Mouse (Mus musculus) embryonic facial prominence, embryonic 11.5 days (tissue): Measurements from ENCODE around the gene Spata31d1b. TPM values are rescaled to one million over a fixed set of nuclear protein-coding genes. Genes with fewer than 3 reads are reported as not detected.

ENCODE experiments used
- ATAC-seq: fragments of 200-750 bp; cut with Nextera tagmentation; replicated peaks from 2 replicates; pipeline ENCODE4 v1.8.0; 2017; ENCODE audit warnings: low read depth; ENCODE audit not compliant: insufficient number of reproducible peaks, low FRiP score, low TSS enrichment
- DNase-seq: peaks from one replicate; pipeline ENCODE4 v3.0.0-alpha.2; 2015; ENCODE audit warnings: low spot score
- H3K27ac ChIP-seq: fragments of 300-500 bp; sonication (generic); replicated peaks from 2 replicates; pipeline ENCODE4 v1.5.1; 2014; ENCODE audit warnings: mild to moderate bottlenecking, low read depth, low read length, control low read depth
- H3K27me3 ChIP-seq: fragments of 300-500 bp; sonication (generic); 2 replicates; pipeline ENCODE4 v1.6.1; 2014; ENCODE audit warnings: mild to moderate bottlenecking, low read length, moderate library complexity, mixed read lengths; ENCODE audit not compliant: control insufficient read depth, insufficient read depth
- H3K36me3 ChIP-seq: fragments of 300-500 bp; sonication (generic); replicated peaks from 2 replicates; pipeline ENCODE4 v1.6.1; 2014; ENCODE audit warnings: low read depth, mild to moderate bottlenecking, low read length, moderate library complexity, mixed read lengths; ENCODE audit not compliant: control insufficient read depth, insufficient read depth
- H3K4me1 ChIP-seq: fragments of 300-500 bp; sonication (generic); 2 replicates; pipeline ENCODE4 v1.6.1; 2014; ENCODE audit warnings: low read length, mixed read lengths; ENCODE audit not compliant: control insufficient read depth, insufficient read depth
- H3K4me2 ChIP-seq: fragments of 300-500 bp; sonication (generic); 2 replicates; pipeline ENCODE4 v1.6.1; 2014; ENCODE audit warnings: low read depth, mild to moderate bottlenecking, control low read depth, low read length, moderate library complexity
- H3K4me3 ChIP-seq: fragments of 300-500 bp; sonication (generic); 2 replicates; pipeline ENCODE4 v1.5.1; 2014; ENCODE audit warnings: low read depth, low read length, control low read depth
- H3K9ac ChIP-seq: fragments of 300-500 bp; sonication (generic); replicated peaks from 2 replicates; pipeline ENCODE4 v1.6.1; 2014; ENCODE audit warnings: mild to moderate bottlenecking, control low read depth, low read length
- H3K9me3 ChIP-seq: fragments of 300-500 bp; sonication (generic); replicated peaks from 2 replicates; pipeline ENCODE4 v1.6.1; 2016; ENCODE audit warnings: mild to moderate bottlenecking, low read length, inconsistent platforms, mixed read lengths; ENCODE audit not compliant: control insufficient read depth
- WGBS: fragments of 180-500 bp; shearing (Covaris S2); extraction: QIAGEN DNeasy Blood & Tissue Kit; methylation state at CpG from one replicate; pipeline ENCODE4 v1.1.7; 2014; 5-methylcytosine and 5-hydroxymethylcytosine counted together
- polyA plus RNA-seq: library from polyadenylated mRNA; unstranded; fragments of >200 nt; fragmentation: Nextera tagmentation; extraction: Ambion mirVana; gene quantifications from 2 replicates; pipeline ENCODE4 v1.2.1, GENCODE M21; 2014

Gene Spata31d1b
- polyA plus RNA-seq, 1 experiment from 2014 or later, result not detected

- H3K4me3 ChIP-seq, result peak overlapping the region; percentile 73
- WGBS, result 0% methylated on average over 3 of the region's 3 CpGs
- H3K4me1 ChIP-seq, result no peaks in the 10 kb centered on the region
- H3K9ac ChIP-seq, result peak overlapping the region; percentile 37; the same call in 1 of the 2 replicates
- H3K27ac ChIP-seq, result no peak overlapping the region
- DNase-seq (peak; percentile 69), ATAC-seq (no peak)
- H3K4me2 ChIP-seq, result peak overlapping the region; percentile 28
- H3K9me3 ChIP-seq, result no peaks in the 10 kb centered on the region
- H3K36me3 ChIP-seq, result no peaks in the 10 kb centered on the region
- H3K27me3 ChIP-seq, result no peaks in the 10 kb centered on the region
These were observed 37.9 kb upstream of the Spata31d1b start for GRCm38 (mm10) chr13:59674215-59674614.

GRCm38 (mm10) chr13:59674761-59675150, 37.3 kb upstream of the Spata31d1b start:
- Histone ChIP-seq H3K4me3 (peak overlapping the region; percentile 73), H3K4me1 (no peaks in the 10 kb centered on the region), H3K4me2 (peak overlapping the region; percentile 28), H3K27ac (no peak overlapping the region), H3K27me3 (no peaks in the 10 kb centered on the region), H3K9ac (peak overlapping the region; percentile 80), H3K36me3 (no peaks in the 10 kb centered on the region), H3K9me3 (no peaks in the 10 kb centered on the region)
- ATAC-seq (no peak), DNase-seq (peak; percentile 67)
- WGBS, result under 1% methylated on average over 13 of the region's 13 CpGs

DNA sequence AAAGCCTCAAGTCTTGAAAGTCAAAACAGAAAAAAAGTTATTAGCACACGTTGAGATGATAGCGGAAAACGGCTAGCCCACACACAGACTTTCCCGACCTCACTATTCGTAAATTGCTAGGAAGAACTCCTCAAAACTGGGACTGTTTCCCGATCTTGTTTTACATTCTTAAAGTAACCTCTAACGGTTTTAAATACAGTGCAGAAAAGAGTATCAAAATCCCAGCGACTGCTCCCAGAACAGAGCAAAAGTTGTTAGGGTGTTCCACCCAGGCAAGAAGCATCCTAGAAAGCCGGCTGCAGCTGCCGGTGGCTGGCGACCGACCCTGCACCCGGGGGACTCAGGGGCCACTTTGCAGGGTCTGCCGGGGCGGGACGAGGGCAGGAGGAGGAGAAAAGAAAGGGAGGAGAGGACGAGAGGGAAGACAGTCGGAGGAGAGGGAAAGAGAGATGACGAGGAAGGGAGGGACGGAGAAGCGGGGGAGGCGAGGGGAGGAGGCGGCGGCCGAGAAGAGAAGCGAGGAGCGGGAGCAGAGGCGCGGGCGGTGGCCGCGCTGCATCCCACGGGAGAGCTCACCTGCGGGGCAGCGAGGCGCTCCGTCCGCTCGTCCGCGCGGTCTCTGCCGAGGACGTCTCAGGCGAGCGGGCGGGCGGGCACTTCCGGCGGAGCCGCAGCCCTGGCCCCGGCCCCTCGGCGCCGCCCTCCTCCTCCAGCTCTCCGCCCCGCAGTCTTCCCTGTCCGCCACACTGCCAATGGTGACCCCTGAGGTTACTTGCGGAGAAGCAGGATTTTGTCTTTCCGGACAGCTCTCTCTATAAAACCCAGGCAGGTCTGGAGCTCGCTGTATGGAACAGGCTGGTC, 36.7 kb upstream of the Spata31d1b start, which contains the start of gene Golm1:
Golm1 (minus strand) TSS at position 661 of the 861 bp plus-strand sequence.
- no peaks in the 10 kb centered on the region for H3K36me3 ChIP-seq
- DNase-seq (peak; percentile 80), ATAC-seq (peak; percentile 91)
- no peaks in the 10 kb centered on the region for H3K27me3 ChIP-seq
- H3K4me2 ChIP-seq, result peak within 1 kb of the TSS; percentile 28
- peak within 1 kb of the TSS; percentile 73 for H3K4me3 ChIP-seq
- H3K9me3 ChIP-seq, result no peaks in the 10 kb centered on the region
- peak within 1 kb of the TSS; percentile 86 for H3K27ac ChIP-seq
- peak within 1 kb of the TSS; percentile 80 for H3K9ac ChIP-seq
- WGBS, result 1% methylated on average over 52 of the region's 61 CpGs
- H3K4me1 ChIP-seq, result no peaks in the 10 kb centered on the region

GRCm38 (mm10) chr13:59676316-59677229, 35.5 kb upstream of the Spata31d1b start:
- Histone ChIP-seq H3K9ac (no peak overlapping the region), H3K4me2 (no peak overlapping the region), H3K9me3 (no peaks in the 10 kb centered on the region), H3K36me3 (no peaks in the 10 kb centered on the region), H3K27ac (no peak overlapping the region), H3K4me1 (no peaks in the 10 kb centered on the region), H3K27me3 (no peaks in the 10 kb centered on the region), H3K4me3 (no peak overlapping the region)
- ATAC-seq (no peak), DNase-seq (no peak)
- 84% methylated on average over 11 of the region's 12 CpGs for WGBS

- Histone ChIP-seq H3K4me1 (no peaks in the 10 kb centered on the region), H3K4me2 (no peak overlapping the region), H3K27ac (no peak overlapping the region), H3K9ac (no peak overlapping the region), H3K4me3 (no peak overlapping the region), H3K9me3 (no peaks in the 10 kb centered on the region), H3K27me3 (no peaks in the 10 kb centered on the region), H3K36me3 (no peaks in the 10 kb centered on the region)
- WGBS, result 35% methylated on average over 4 of the region's 4 CpGs
- DNase-seq, result no peak
- no peak for ATAC-seq
These were observed 32.8 kb upstream of the Spata31d1b start for GRCm38 (mm10) chr13:59679306-59679705.

GRCm38 (mm10) chr13:59679908-59680307, 32.2 kb upstream of the Spata31d1b start:
- no peaks in the 10 kb centered on the region for H3K36me3 ChIP-seq
- no peak overlapping the region for H3K4me2 ChIP-seq
- no peak overlapping the region for H3K4me3 ChIP-seq
- ATAC-seq (no peak), DNase-seq (no peak)
- 69% methylated on average over 4 of the region's 4 CpGs for WGBS
- no peaks in the 10 kb centered on the region for H3K9me3 ChIP-seq
- no peak overlapping the region for H3K27ac ChIP-seq
- no peaks in the 10 kb centered on the region for H3K27me3 ChIP-seq
- H3K4me1 ChIP-seq, result no peaks in the 10 kb centered on the region
- H3K9ac ChIP-seq, result no peak overlapping the region

GRCm38 (mm10) chr13:59682629-59683028, 29.5 kb upstream of the Spata31d1b start:
- 37% methylated on average over 7 of the region's 7 CpGs for WGBS
- Histone ChIP-seq H3K4me3 (no peak overlapping the region), H3K27ac (no peak overlapping the region), H3K4me2 (no peak overlapping the region), H3K4me1 (no peaks in the 10 kb centered on the region), H3K9ac (no peak overlapping the region), H3K9me3 (no peaks in the 10 kb centered on the region), H3K36me3 (no peaks in the 10 kb centered on the region), H3K27me3 (no peaks in the 10 kb centered on the region)
- DNase-seq (peak; percentile 77), ATAC-seq (no peak)
